In genomic region chr13:112584556-112585237, GRCm38 (mm10) we compare ENCODE assay signal across 36 mouse cellular contexts. TPM values are rescaled to one million over a fixed set of nuclear protein-coding genes. Genes with fewer than 3 reads are reported as not detected.
"Had no signal": no experiment of that assay in that cellular context is flagged by ENCODE, and none has a peak within 500 bp of the region (broad histone marks: within the 10 kb centered on the region; RNA-seq: fewer than 3 reads in every experiment).

No protein-coding gene starts in this region.

- H3K36me3 ChIP-seq: heart, embryonic 15.5 days; hindbrain, embryonic 10.5 days; hindbrain, embryonic 12.5 days; hindbrain, embryonic 13.5 days; hindbrain, embryonic 15.5 days; intestine, embryonic 15.5 days; kidney, embryonic 15.5 days had no signal

- ATAC-seq: hindbrain, embryonic 16.5 days; hindbrain, postnatal 0 days; inflammation-experienced regulatory T-cells, adult 6 months; intestine, embryonic 15.5 days; intestine, embryonic 16.5 days; intestine, postnatal 0 days had no signal

- H3K9ac ChIP-seq: heart, embryonic 15.5 days; hindbrain, embryonic 12.5 days; hindbrain, embryonic 13.5 days; hindbrain, embryonic 14.5 days; hindbrain, embryonic 15.5 days; intestine, embryonic 15.5 days; kidney, embryonic 15.5 days had no signal

- H3K27ac ChIP-seq: heart, embryonic 15.5 days; hindbrain, embryonic 10.5 days; hindbrain, embryonic 12.5 days; hindbrain, embryonic 13.5 days; hindbrain, embryonic 14.5 days; hindbrain, embryonic 15.5 days; hindbrain, postnatal 0 days; intestine, embryonic 15.5 days; kidney, embryonic 15.5 days; kidney, postnatal 0 days; layer of hippocampus, adult 2 months; left cerebral cortex, adult 2 months had no signal

- H3K4me1 ChIP-seq: heart, embryonic 15.5 days; hindbrain, embryonic 12.5 days; hindbrain, embryonic 13.5 days; hindbrain, embryonic 15.5 days; intestine, embryonic 15.5 days had no signal

- H3K27me3 ChIP-seq: heart, embryonic 15.5 days; hindbrain, embryonic 12.5 days; hindbrain, embryonic 13.5 days; hindbrain, embryonic 15.5 days; intestine, embryonic 15.5 days; kidney, embryonic 15.5 days had no signal

- DNase-seq: heart, postnatal 10 days; heart, postnatal 14 days; heart, postnatal 36 days; heart, postnatal 4 days; kidney, adult 11 months; kidney, adult 18-20 months; kidney, adult 2 months; kidney, adult 8-10 months; kidney, adult 9 months; kidney, postnatal 10 days; kidney, postnatal 14 days; kidney, postnatal 25 days; kidney, postnatal 36 days; kidney, postnatal 4 days; layer of hippocampus, adult 9-11 months; layer of hippocampus, postnatal 36 days had no signal

- H3K4me2 ChIP-seq: heart, embryonic 15.5 days; hindbrain, embryonic 12.5 days; hindbrain, embryonic 13.5 days; hindbrain, embryonic 14.5 days; hindbrain, embryonic 15.5 days; intestine, embryonic 15.5 days; kidney, embryonic 15.5 days had no signal

- H3K9me3 ChIP-seq: heart, embryonic 15.5 days; hindbrain, embryonic 10.5 days; hindbrain, embryonic 12.5 days; hindbrain, embryonic 13.5 days; hindbrain, embryonic 15.5 days; intestine, embryonic 15.5 days; kidney, embryonic 15.5 days had no signal

- H3K4me3 ChIP-seq: heart, embryonic 15.5 days; hindbrain, embryonic 10.5 days; hindbrain, embryonic 12.5 days; hindbrain, embryonic 13.5 days; hindbrain, embryonic 15.5 days; intestine, embryonic 15.5 days; kidney, embryonic 15.5 days; layer of hippocampus, adult 2 months; left cerebral cortex, adult 2 months had no signal

RNA-seq across cellular contexts. Expression of gene Il31ra, which starts 9.5 kb away (rescaled TPM):
- total RNA-seq: heart, postnatal 25 days; heart, postnatal 36 days; heart, postnatal 4 days; hindbrain, postnatal 0 days had no signal
- polyA plus RNA-seq: heart, postnatal 0 days; hindbrain, embryonic 10.5 days; hindbrain, embryonic 11.5 days; hindbrain, embryonic 12.5 days; hindbrain, postnatal 0 days; large intestine, adult 2 months had no signal
